Mouse (Mus musculus): ENCODE data around the gene Cdh6.

GRCm38 (mm10) chr15:13093954-13094880, 79.3 kb downstream of the Cdh6 start:
- TF ChIP-seq CTCF (IDR thresholded peaks at IDR 0.05; ENCODE audit: low read depth) (no peak), EP300 (optimal IDR thresholded peaks at IDR 0.05) (no peak)

All from stomach, postnatal 0 days (tissue).